Mouse (Mus musculus) testis, adult 2 months (tissue): ENCODE results near the gene Mmp9. TPM values are rescaled to one million over a fixed set of nuclear protein-coding genes. Genes with fewer than 3 reads are reported as not detected.

Experiments
- H3K27ac ChIP-seq: fragments of 200-500 bp; 2 replicates; pipeline ENCODE4 v1.5.1; 2012; ENCODE audit warnings: low read depth, low read length; ENCODE audit not compliant: control insufficient read depth, insufficient read depth
- H3K27me3 ChIP-seq: fragments of 200-500 bp; 2 replicates; pipeline ENCODE4 v1.6.1; 2012; ENCODE audit warnings: mild to moderate bottlenecking, low read length, moderate library complexity; ENCODE audit not compliant: control insufficient read depth, insufficient read depth
- H3K36me3 ChIP-seq: fragments of 200-500 bp; 2 replicates; pipeline ENCODE4 v1.6.1; 2012; ENCODE audit warnings: mild to moderate bottlenecking, low read length; ENCODE audit not compliant: control insufficient read depth, insufficient read depth
- H3K4me1 ChIP-seq: fragments of 200-500 bp; 2 replicates; pipeline ENCODE4 v1.6.1; 2012; ENCODE audit warnings: low read length; ENCODE audit not compliant: control insufficient read depth, insufficient read depth
- H3K4me3 ChIP-seq: fragments of 200-500 bp; 2 replicates; pipeline ENCODE4 v1.5.1; 2012; ENCODE audit warnings: low read depth, mild to moderate bottlenecking, low read length, moderate library complexity, mixed read lengths; ENCODE audit not compliant: control insufficient read depth
- CTCF ChIP-seq: fragments of 200-500 bp; IDR thresholded peaks from 2 replicates; pipeline ENCODE4 v1.5.1; 2012; ENCODE audit warnings: low read depth, mild to moderate bottlenecking, inconsistent platforms, low read length, moderate library complexity; ENCODE audit not compliant: control insufficient read depth, insufficient read depth, insufficient replicate concordance
- POLR2A ChIP-seq: fragments of 200-500 bp; IDR thresholded peaks from 2 replicates; pipeline ENCODE4 v1.6.1; 2012; ENCODE audit warnings: low read depth, mild to moderate bottlenecking, inconsistent platforms, low read length, moderate library complexity; ENCODE audit not compliant: control insufficient read depth
- polyA plus RNA-seq: library from polyadenylated mRNA; depleted of rRNA; stranded (reverse); fragments of >200 nt; gene quantifications from 2 replicates; pipeline ENCODE4 v1.2.3, GENCODE M21; 2012; rRNA removed

Gene Mmp9
- 0.37 and 0.61 TPM in 2 replicates for polyA plus RNA-seq

DNA sequence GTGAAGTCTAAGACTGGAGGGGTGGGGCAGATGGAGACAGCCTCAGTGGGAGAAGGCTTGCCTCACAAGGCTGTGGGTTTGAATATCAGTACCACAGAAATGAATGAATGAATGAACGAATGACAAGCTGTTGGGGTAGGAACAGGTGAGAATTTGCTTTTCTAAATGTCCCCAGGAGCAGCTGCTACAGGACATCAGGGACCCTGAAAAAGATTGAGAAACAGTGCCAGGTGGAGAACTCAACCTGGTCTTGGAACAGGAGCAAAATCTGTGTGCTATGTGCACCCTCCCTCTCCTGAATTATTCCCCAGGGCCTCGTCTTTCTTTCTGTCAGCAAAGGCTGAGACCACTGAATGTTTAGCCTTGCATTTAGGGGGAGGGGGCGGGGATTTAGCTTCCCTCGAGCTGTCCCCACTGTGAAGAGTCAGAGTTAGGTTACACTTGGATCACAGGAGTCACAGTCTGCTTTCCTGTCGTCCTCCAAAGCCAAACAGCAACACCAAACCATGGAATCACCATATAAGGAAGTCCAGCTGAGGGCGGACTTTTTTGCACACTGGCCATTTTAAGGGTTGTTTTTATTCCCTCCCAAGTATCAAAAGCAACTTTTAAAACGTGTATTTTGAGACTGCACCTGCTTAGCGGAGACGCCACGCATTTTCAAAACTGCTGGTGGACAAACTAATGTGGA lies at the start of gene Mmp9:
Mmp9 (plus strand) TSS at position 641 of the 691 bp plus-strand sequence.
- Histone ChIP-seq H3K27me3 (no peaks in the 10 kb centered on the region), H3K36me3 (no peaks in the 10 kb centered on the region), H3K27ac (no peak within 1 kb of the TSS), H3K4me3 (no peak within 1 kb of the TSS), H3K4me1 (peaks cover 14% of the 10 kb centered on the region)
- TF ChIP-seq CTCF, result no peak
- no peak for TF ChIP-seq POLR2A

DNA sequence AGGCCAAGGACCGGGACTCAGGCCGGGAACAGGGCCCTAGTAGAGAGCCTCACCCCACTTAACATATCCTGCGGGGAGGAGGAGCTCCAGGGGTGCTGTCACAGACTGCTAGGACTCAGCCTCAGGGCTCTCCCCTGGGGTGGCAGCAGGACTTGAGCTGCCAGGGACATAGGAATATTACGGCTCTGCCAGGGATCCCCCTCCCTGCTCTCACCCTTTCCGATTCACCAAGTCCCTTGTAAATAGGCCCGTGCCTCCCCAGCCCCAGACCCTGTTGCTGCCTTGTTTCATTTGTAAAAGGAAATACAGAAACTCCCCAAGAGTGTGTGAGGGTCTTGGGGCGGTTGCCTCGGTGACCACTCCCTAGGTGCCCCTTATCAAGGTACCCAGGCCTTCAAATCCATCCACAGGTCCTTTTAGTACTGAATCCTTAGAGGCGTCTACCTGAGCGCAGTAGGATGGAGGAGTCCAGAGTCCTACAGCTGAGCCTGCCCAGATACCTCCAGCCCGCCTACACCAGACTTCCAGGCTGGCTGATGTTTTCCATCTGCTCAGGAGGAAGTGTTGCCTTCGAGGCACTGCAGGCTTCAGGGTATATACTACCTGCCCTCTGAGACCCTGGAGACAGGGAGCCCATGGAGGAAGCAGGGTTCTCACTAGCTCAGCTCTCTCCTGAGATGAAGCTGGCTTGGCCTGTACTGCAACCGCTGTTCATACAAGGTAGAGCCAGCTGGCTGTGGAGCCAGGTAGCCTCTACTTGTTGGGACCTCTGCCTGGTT lies 49.3 kb upstream of the Mmp9 start:
- Histone ChIP-seq H3K27me3 (no peaks in the 10 kb centered on the region), H3K4me1 (no peaks in the 10 kb centered on the region), H3K4me3 (no peak overlapping the region), H3K27ac (no peak overlapping the region), H3K36me3 (no peaks in the 10 kb centered on the region; the same call in none of the 2 replicates)
- TF ChIP-seq POLR2A (no peak), CTCF (no peak)

DNA sequence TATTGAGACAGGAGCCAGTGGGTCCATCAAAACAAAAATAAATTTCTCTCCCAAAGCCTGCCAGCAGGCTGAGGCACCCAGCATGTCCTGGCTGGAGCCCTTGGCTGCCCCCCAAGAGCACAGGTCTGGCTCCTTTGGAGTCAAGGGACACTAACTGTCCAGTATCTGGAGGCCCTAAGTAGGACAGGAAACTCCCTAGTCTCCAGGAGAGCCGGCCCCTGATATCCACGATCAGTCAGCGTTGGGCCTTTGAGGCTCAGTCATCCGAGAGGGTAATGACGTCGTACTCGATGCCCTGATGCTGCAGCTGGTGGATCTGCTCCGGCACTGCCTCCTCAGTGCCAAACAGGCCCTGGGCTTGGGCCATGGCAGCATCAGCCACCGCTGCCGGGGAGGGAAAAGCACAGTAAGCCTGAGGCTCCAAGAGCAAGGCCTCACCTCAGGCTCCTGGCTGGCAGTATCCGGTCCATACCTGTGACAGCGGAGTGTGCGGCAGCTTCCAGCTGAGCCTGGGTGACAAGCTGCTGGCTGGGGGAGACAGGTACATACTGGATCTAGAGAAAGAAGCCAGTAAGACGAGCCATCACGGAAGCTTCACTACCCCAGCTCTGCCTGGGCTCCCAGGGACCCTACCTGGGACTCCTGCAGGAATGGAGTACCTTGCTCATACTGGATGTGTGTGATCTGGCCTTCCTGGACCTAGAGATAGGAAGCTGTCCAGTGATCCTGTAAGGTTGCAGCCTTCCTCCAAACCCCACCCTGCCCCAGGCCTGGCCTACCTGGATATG lies 48.5 kb upstream of the Mmp9 start:
- TF ChIP-seq POLR2A (no peak), CTCF (no peak)
- Histone ChIP-seq H3K27me3 (no peaks in the 10 kb centered on the region), H3K4me3 (no peak overlapping the region), H3K4me1 (no peaks in the 10 kb centered on the region), H3K27ac (no peak overlapping the region), H3K36me3 (no peaks in the 10 kb centered on the region; the same call in none of the 2 replicates)

GRCm38 (mm10) chr2:164892696-164893216 lies 47.8 kb upstream of the Mmp9 start:
- no peak for TF ChIP-seq POLR2A
- TF ChIP-seq CTCF, result no peak
- Histone ChIP-seq H3K27ac (no peak overlapping the region), H3K4me1 (no peaks in the 10 kb centered on the region), H3K4me3 (no peak overlapping the region), H3K36me3 (no peaks in the 10 kb centered on the region; the same call in none of the 2 replicates), H3K27me3 (no peaks in the 10 kb centered on the region)

GRCm38 (mm10) chr2:164894048-164894447 lies 46.5 kb upstream of the Mmp9 start:
- Histone ChIP-seq H3K4me1 (no peaks in the 10 kb centered on the region), H3K27me3 (no peaks in the 10 kb centered on the region), H3K27ac (no peak overlapping the region), H3K36me3 (no peaks in the 10 kb centered on the region; the same call in none of the 2 replicates), H3K4me3 (no peak overlapping the region)
- no peak for TF ChIP-seq CTCF
- no peak for TF ChIP-seq POLR2A

DNA sequence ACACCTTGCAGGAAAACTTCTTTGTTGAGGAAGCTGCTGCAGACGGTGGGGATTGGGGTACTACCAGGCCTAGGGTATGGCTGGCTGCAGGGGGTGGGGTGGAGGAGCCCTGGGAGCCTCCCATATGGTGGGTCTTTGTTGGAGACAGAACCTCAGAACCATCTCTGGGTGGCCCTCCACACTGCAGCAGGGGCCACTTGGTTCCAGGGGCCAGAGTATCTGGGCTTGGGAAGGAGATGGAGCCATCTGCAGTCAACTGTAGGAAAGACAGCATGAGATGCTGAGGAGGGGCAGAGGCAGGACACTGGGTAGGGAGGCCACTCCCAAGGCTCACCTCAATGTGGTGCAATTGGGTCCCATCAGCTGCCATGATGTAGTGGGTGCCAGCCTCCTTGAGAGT lies 45.9 kb upstream of the Mmp9 start:
- H3K4me1 ChIP-seq, result no peaks in the 10 kb centered on the region
- TF ChIP-seq POLR2A, result no peak
- no peak for TF ChIP-seq CTCF
- no peaks in the 10 kb centered on the region for H3K27me3 ChIP-seq
- H3K4me3 ChIP-seq, result no peak overlapping the region
- no peaks in the 10 kb centered on the region; the same call in none of the 2 replicates for H3K36me3 ChIP-seq
- no peak overlapping the region for H3K27ac ChIP-seq
